Mouse (Mus musculus): ENCODE results near the gene Opn4. TPM values are rescaled to one million over a fixed set of nuclear protein-coding genes. Genes with fewer than 3 reads are reported as not detected.

The Opn4 gene
- polyA plus RNA-seq, 1 experiment from 2014 or later, result not detected

DNA sequence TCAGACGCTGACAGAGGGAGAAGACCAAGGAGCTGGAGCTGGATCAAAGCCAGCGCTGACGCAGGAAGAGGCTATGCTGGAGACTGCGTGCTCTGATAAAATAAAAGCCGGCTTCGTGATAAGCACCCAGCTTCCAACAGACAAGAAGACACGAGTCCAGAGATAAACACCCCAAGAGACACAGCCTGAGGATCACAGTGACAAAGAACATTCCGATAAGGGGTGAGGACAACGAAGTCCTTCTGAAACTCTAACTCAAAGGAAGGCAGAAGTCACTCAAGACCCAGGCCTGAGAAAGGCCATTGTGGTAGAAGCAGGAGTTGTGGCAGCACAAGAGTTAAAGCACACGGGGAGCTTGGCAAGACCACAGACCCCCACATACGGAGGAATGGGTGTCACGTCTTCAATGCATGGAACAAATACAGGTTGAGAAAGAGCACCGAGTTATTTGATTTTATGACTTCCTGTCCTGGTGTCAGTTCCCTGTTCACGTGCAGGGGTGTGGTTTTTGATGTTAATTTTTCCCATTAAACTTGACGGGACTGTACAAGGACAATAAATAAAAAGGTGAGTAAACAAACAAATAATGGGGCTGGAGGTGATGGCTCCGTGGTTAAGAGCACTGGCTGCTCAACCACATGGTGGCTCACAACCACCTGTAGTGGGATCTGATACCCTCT lies 23.7 kb upstream of the Opn4 start:
- no peak overlapping the region for H3K4me2 ChIP-seq
- WGBS, result 41% methylated on average over 16 of the region's 16 CpGs
- no peak overlapping the region for H3K9ac ChIP-seq
- no peak overlapping the region for H3K4me3 ChIP-seq (ENCODE audit: low read depth, low read length)
- no peak overlapping the region for H3K27ac ChIP-seq (ENCODE audit: low read depth)
- no peak for TF ChIP-seq CTCF (IDR thresholded peaks at IDR 0.05; ENCODE audit: low read depth)
- peak; percentile 57 for DNase-seq
- no peaks in the 10 kb centered on the region for H3K27me3 ChIP-seq (ENCODE audit: insufficient read depth, low read length)
- no peaks in the 10 kb centered on the region for H3K4me1 ChIP-seq (ENCODE audit: insufficient read depth)
- no peaks in the 10 kb centered on the region for H3K9me3 ChIP-seq (ENCODE audit: low read depth, low read length)
- no peak; the same call in 1 of the 2 replicates for ATAC-seq (ENCODE audit: insufficient read depth)
- H3K36me3 ChIP-seq (ENCODE audit: insufficient read depth), result no peaks in the 10 kb centered on the region

- Histone ChIP-seq H3K4me3 (ENCODE audit: low read depth, low read length) (no peak overlapping the region), H3K27me3 (ENCODE audit: insufficient read depth, low read length) (no peaks in the 10 kb centered on the region), H3K9ac (no peak overlapping the region), H3K4me2 (no peak overlapping the region), H3K9me3 (ENCODE audit: low read depth, low read length) (no peaks in the 10 kb centered on the region), H3K36me3 (ENCODE audit: insufficient read depth) (no peaks in the 10 kb centered on the region), H3K27ac (ENCODE audit: low read depth) (no peak overlapping the region), H3K4me1 (ENCODE audit: insufficient read depth) (no peaks in the 10 kb centered on the region)
- TF ChIP-seq CTCF (IDR thresholded peaks at IDR 0.05; ENCODE audit: low read depth), result no peak
- 74% methylated on average over 5 of the region's 5 CpGs for WGBS
- ATAC-seq (ENCODE audit: insufficient read depth) (no peak), DNase-seq (no peak)
These were observed 23.1 kb upstream of the Opn4 start for GRCm38 (mm10) chr14:34623074-34623473.

DNA sequence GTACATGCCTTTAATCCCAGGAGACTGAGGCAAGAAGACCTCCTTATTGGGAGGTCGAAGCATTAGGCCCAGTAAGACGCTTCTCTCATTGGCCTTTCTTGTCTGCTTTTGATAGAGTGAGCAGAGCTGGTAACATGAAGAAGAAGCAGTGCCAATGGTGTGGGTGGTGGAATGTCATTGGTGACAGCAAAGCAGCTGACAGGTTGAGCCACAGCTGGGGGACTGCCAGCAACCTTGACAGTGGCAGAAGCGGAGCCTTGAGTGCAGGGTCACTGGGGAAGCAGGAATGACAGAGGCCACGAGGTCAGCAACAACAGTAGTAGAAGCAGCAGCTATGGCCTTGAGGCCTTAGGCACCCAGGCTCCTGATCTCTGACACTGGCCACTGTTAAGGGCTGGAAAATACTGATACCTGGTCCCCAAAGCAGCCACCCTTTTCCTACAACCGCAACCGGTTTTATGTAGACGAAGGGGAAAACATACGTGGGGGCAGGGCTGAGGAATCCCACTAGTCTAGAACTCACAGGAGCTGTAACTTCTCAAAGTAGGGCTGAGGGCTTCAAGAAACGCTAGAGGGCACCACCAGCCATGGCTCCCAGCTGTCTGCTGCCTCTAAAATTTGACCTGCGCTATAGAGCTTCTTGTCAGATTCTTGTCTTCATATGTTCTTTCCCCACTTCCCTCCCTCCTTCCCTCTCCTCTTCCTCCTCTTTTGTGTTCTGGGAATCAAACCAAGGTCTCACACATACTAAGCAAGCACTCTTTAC lies 20.9 kb upstream of the Opn4 start:
- H3K4me2 ChIP-seq, result no peak overlapping the region
- DNase-seq (peak; percentile 75), ATAC-seq (ENCODE audit: insufficient read depth) (no peak)
- no peaks in the 10 kb centered on the region for H3K9me3 ChIP-seq (ENCODE audit: low read depth, low read length)
- peaks cover under 1% of the 10 kb centered on the region; the same call in 1 of the 2 replicates for H3K27me3 ChIP-seq (ENCODE audit: insufficient read depth, low read length)
- 29% methylated on average over 10 of the region's 10 CpGs for WGBS
- no peaks in the 10 kb centered on the region for H3K36me3 ChIP-seq (ENCODE audit: insufficient read depth)
- peak; percentile 59 for TF ChIP-seq CTCF (IDR thresholded peaks at IDR 0.05; ENCODE audit: low read depth)
- no peak overlapping the region for H3K4me3 ChIP-seq (ENCODE audit: low read depth, low read length)
- H3K4me1 ChIP-seq (ENCODE audit: insufficient read depth), result no peaks in the 10 kb centered on the region
- no peak overlapping the region for H3K9ac ChIP-seq
- H3K27ac ChIP-seq (ENCODE audit: low read depth), result no peak overlapping the region

- DNase-seq, result peak; percentile 8
- Histone ChIP-seq H3K27me3 (ENCODE audit: insufficient read depth, low read length) (peaks cover 18% of the 10 kb centered on the region; the same call in 1 of the 2 replicates), H3K4me2 (no peak overlapping the region), H3K9ac (no peak overlapping the region), H3K4me1 (ENCODE audit: insufficient read depth) (0 out of 2 replicates have a peak, but pooled peaks cover 4% of the 10 kb centered on the region), H3K27ac (ENCODE audit: low read depth) (no peak overlapping the region), H3K9me3 (ENCODE audit: low read depth, low read length) (no peaks in the 10 kb centered on the region), H3K4me3 (ENCODE audit: low read depth, low read length) (no peak overlapping the region), H3K36me3 (ENCODE audit: insufficient read depth) (no peaks in the 10 kb centered on the region)
- no peak for TF ChIP-seq CTCF (IDR thresholded peaks at IDR 0.05; ENCODE audit: low read depth)
- no peak for ATAC-seq (ENCODE audit: insufficient read depth)
- WGBS, result 29% methylated on average over 9 of the region's 9 CpGs
These were observed 18.9 kb upstream of the Opn4 start for GRCm38 (mm10) chr14:34618808-34619207.

DNA sequence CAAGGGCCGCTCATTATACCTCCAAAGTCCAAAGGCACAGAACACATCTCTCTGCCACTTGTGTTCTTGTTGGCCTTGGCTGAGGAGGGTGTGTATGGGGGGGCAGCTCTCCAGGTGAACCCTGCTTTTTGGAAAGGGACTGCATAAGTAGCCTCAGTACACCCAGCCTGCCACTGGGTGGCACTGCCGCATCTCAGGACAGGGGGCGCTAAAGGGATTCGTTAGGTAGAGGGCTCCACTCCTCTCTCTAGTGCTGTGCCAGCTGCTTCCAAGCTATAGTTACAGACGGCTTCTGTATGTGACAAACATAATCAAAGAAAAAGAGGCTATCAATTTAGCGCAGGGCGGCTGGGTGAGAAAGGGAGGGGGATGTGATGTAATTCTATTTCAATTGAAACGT lies 16.9 kb upstream of the Opn4 start:
- Histone ChIP-seq H3K9me3 (ENCODE audit: low read depth, low read length) (no peaks in the 10 kb centered on the region), H3K4me2 (no peak overlapping the region), H3K27me3 (ENCODE audit: insufficient read depth, low read length) (peaks cover 18% of the 10 kb centered on the region; the same call in 1 of the 2 replicates), H3K36me3 (ENCODE audit: insufficient read depth) (no peaks in the 10 kb centered on the region), H3K9ac (no peak overlapping the region), H3K4me1 (ENCODE audit: insufficient read depth) (0 out of 2 replicates have a peak, but pooled peaks cover 4% of the 10 kb centered on the region), H3K4me3 (ENCODE audit: low read depth, low read length) (no peak overlapping the region), H3K27ac (ENCODE audit: low read depth) (no peak overlapping the region)
- ATAC-seq (ENCODE audit: insufficient read depth) (peak; percentile 65; the same call in 1 of the 2 replicates), DNase-seq (peak; percentile 94)
- peak; percentile 98 for TF ChIP-seq CTCF (IDR thresholded peaks at IDR 0.05; ENCODE audit: low read depth)
- 2% methylated on average over 8 of the region's 8 CpGs for WGBS

GRCm38 (mm10) chr14:34615625-34616024 lies 15.7 kb upstream of the Opn4 start:
- no peak for TF ChIP-seq CTCF (IDR thresholded peaks at IDR 0.05; ENCODE audit: low read depth)
- H3K9ac ChIP-seq, result no peak overlapping the region
- H3K9me3 ChIP-seq (ENCODE audit: low read depth, low read length), result no peaks in the 10 kb centered on the region
- 36% methylated on average over 4 of the region's 4 CpGs for WGBS
- DNase-seq (peak; percentile 31), ATAC-seq (ENCODE audit: insufficient read depth) (peak; percentile 74)
- H3K36me3 ChIP-seq (ENCODE audit: insufficient read depth), result no peaks in the 10 kb centered on the region
- 0 out of 2 replicates have a peak, but pooled peaks cover 4% of the 10 kb centered on the region for H3K4me1 ChIP-seq (ENCODE audit: insufficient read depth)
- H3K27ac ChIP-seq (ENCODE audit: low read depth), result no peak overlapping the region
- no peak overlapping the region for H3K4me3 ChIP-seq (ENCODE audit: low read depth, low read length)
- H3K27me3 ChIP-seq (ENCODE audit: insufficient read depth, low read length), result peaks cover 18% of the 10 kb centered on the region; the same call in 1 of the 2 replicates
- peak overlapping the region; percentile 53 for H3K4me2 ChIP-seq

GRCm38 (mm10) chr14:34615082-34615481 lies 15.1 kb upstream of the Opn4 start:
- Histone ChIP-seq H3K4me2 (peak overlapping the region; percentile 53), H3K27ac (ENCODE audit: low read depth) (no peak overlapping the region), H3K9me3 (ENCODE audit: low read depth, low read length) (no peaks in the 10 kb centered on the region), H3K9ac (peak overlapping the region; percentile 32), H3K36me3 (ENCODE audit: insufficient read depth) (no peaks in the 10 kb centered on the region), H3K4me3 (ENCODE audit: low read depth, low read length) (peak overlapping the region; percentile 22; the same call in 1 of the 2 replicates), H3K4me1 (ENCODE audit: insufficient read depth) (0 out of 2 replicates have a peak, but pooled peaks cover 4% of the 10 kb centered on the region), H3K27me3 (ENCODE audit: insufficient read depth, low read length) (peaks cover 18% of the 10 kb centered on the region; the same call in 1 of the 2 replicates)
- ATAC-seq (ENCODE audit: insufficient read depth) (peak; percentile 27; the same call in 1 of the 2 replicates), DNase-seq (peak; percentile 16)
- 1% methylated on average over 13 of the region's 13 CpGs for WGBS
- no peak for TF ChIP-seq CTCF (IDR thresholded peaks at IDR 0.05; ENCODE audit: low read depth)

Measured in lung, embryonic 14.5 days (tissue).